Mouse (Mus musculus) megakaryocyte-erythroid progenitor cell, adult 5-6 weeks (primary cell): Measurements from ENCODE around the gene Daam1. TPM values are rescaled to one million over a fixed set of nuclear protein-coding genes. Genes with fewer than 3 reads are reported as not detected.

Experiments
- ATAC-seq: replicated peaks from 2 replicates; pipeline ENCODE4 v1.8.0; 2016; ENCODE audit warnings: mild to moderate bottlenecking, inconsistent platforms; ENCODE audit not compliant: severe bottlenecking, poor library complexity, low FRiP score, low TSS enrichment
- total RNA-seq, 2 experiments: library from RNA; stranded (forward) in 1 of 2; stranded (reverse) in 1 of 2; fragments of 200-1000, 215-1000 nt in 1 of 2; fragments of >200 nt in 1 of 2; fragmentation: Nextera tagmentation in 1 of 2; gene quantifications; 2 replicates each; pipeline ENCODE4 v1.2.3; 2014 to 2017

Daam1 gene
- total RNA-seq, 2 experiments from 2014 or later: 34.9 to 45.9 TPM

GRCm38 (mm10) chr12:71980166-71980565 lies 149.3 kb downstream of the Daam1 start:
- ATAC-seq: no peak

- ATAC-seq: no peak
Measured at GRCm38 (mm10) chr12:71980746-71981145, 149.9 kb downstream of the Daam1 start.

GRCm38 (mm10) chr12:71981250-71981649 lies 150.4 kb downstream of the Daam1 start:
- ATAC-seq: no peak

GRCm38 (mm10) chr12:71981791-71982190 lies 150.9 kb downstream of the Daam1 start:
- ATAC-seq: no peak

GRCm38 (mm10) chr12:71983102-71983715 lies 152.3 kb downstream of the Daam1 start:
- ATAC-seq: no peak

- ATAC-seq: no peak
Measured at GRCm38 (mm10) chr12:71987161-71987560, 156.3 kb downstream of the Daam1 start.

GRCm38 (mm10) chr12:71987885-71988284 lies 157.0 kb downstream of the Daam1 start:
- ATAC-seq: no peak

GRCm38 (mm10) chr12:71989596-71989995 lies 158.7 kb downstream of the Daam1 start:
- ATAC-seq: no peak

GRCm38 (mm10) chr12:71992599-71993210 lies 161.8 kb downstream of the Daam1 start:
- ATAC-seq: no peak

GRCm38 (mm10) chr12:71995831-71996230 lies 165.0 kb downstream of the Daam1 start:
- no peak for ATAC-seq

GRCm38 (mm10) chr12:71996920-71997319 lies 166.0 kb downstream of the Daam1 start:
- ATAC-seq: no peak

- ATAC-seq: no peak
Measured at GRCm38 (mm10) chr12:71997364-71997763, 166.5 kb downstream of the Daam1 start.

GRCm38 (mm10) chr12:71998653-71999052 lies 167.8 kb downstream of the Daam1 start:
- ATAC-seq: peak; percentile 80

- ATAC-seq: no peak
Measured at GRCm38 (mm10) chr12:71999671-72000070, 168.8 kb downstream of the Daam1 start.

GRCm38 (mm10) chr12:72001811-72002210 lies 170.9 kb downstream of the Daam1 start:
- ATAC-seq: no peak

- no peak for ATAC-seq
Measured at GRCm38 (mm10) chr12:72005307-72005706, 174.4 kb downstream of the Daam1 start.

GRCm38 (mm10) chr12:72007656-72008055 lies 176.8 kb downstream of the Daam1 start:
- ATAC-seq: no peak

GRCm38 (mm10) chr12:72009051-72009902 lies 178.4 kb downstream of the Daam1 start:
- no peak for ATAC-seq

GRCm38 (mm10) chr12:72011404-72011803 lies 180.5 kb downstream of the Daam1 start:
- ATAC-seq: no peak

GRCm38 (mm10) chr12:72012126-72012525 lies 181.2 kb downstream of the Daam1 start:
- ATAC-seq: no peak
